Mouse (Mus musculus): ENCODE measurements at regions not wholly inside any gene's neighbourhood (a gene's known extent, or its start where the extent isn't known, plus 50 kb on each side); places are given as distances from the start of the nearest gene placed in this dataset.

- TF ChIP-seq CTCF (IDR thresholded peaks at IDR 0.05; ENCODE audit: borderline replicate concordance, extremely low read depth, insufficient read depth, insufficient read length) (no peak), POLR2A (IDR thresholded peaks at IDR 0.05; ENCODE audit: borderline replicate concordance, extremely low read depth, insufficient read depth, insufficient read length, poor library complexity, severe bottlenecking) (no peak)
Measured at GRCm38 (mm10) chr6:143519668-143520067, 352.6 kb downstream of the Etnk1 start.

All from brain, embryonic 14.5 days (tissue).